Mouse (Mus musculus): ENCODE results near the gene Copz2.
A peak's percentile ranks its signal among the peaks of the same experiment; 100 is the strongest.
"Not testable (repeated sequence)": the region's sequence is repeated elsewhere in the genome, so short reads cannot be mapped to it uniquely, and the experiment has no call there.

Gene Copz2

GRCm38 (mm10) chr11:96829403-96829812 lies 20.3 kb upstream of the Copz2 start:
- DNase-seq, result peak; percentile 88

GRCm38 (mm10) chr11:96829813-96830538 lies 19.7 kb upstream of the Copz2 start, which contains the start of gene Nfe2l1:
TSS of gene Nfe2l1 (minus strand) at chr11:96829968.
- DNase-seq, result peak; percentile 98

- no peak for DNase-seq
Observed at GRCm38 (mm10) chr11:96830539-96831216, 19.0 kb upstream of the Copz2 start.

GRCm38 (mm10) chr11:96831516-96831915 lies 18.2 kb upstream of the Copz2 start:
- DNase-seq, result no peak

- no peak for DNase-seq
Observed at GRCm38 (mm10) chr11:96832541-96832940, 17.1 kb upstream of the Copz2 start.

GRCm38 (mm10) chr11:96832973-96833372 lies 16.7 kb upstream of the Copz2 start:
- no peak for DNase-seq

- DNase-seq, result no peak
Observed at GRCm38 (mm10) chr11:96834127-96834526, 15.5 kb upstream of the Copz2 start.

GRCm38 (mm10) chr11:96837298-96837697 lies 12.4 kb upstream of the Copz2 start:
- peak; percentile 36 for DNase-seq

GRCm38 (mm10) chr11:96838341-96838740 lies 11.3 kb upstream of the Copz2 start:
- DNase-seq, result no peak

GRCm38 (mm10) chr11:96839428-96839827 lies 10.2 kb upstream of the Copz2 start:
- no peak for DNase-seq

GRCm38 (mm10) chr11:96839877-96840276 lies 9.8 kb upstream of the Copz2 start:
- no peak for DNase-seq

GRCm38 (mm10) chr11:96840290-96840689 lies 9.4 kb upstream of the Copz2 start:
- no peak for DNase-seq

GRCm38 (mm10) chr11:96843627-96844026 lies 6.0 kb upstream of the Copz2 start:
- no peak for DNase-seq

GRCm38 (mm10) chr11:96847240-96847639 lies 2.4 kb upstream of the Copz2 start:
- DNase-seq, result peak; percentile 73

- no peak for DNase-seq
Observed at GRCm38 (mm10) chr11:96848694-96849093, 976 bp upstream of the Copz2 start.

GRCm38 (mm10) chr11:96849145-96849544 lies 525 bp upstream of the Copz2 start:
- DNase-seq, result not testable (repeated sequence)

- DNase-seq, result no peak
Observed at GRCm38 (mm10) chr11:96857446-96857845, 7.8 kb downstream of the Copz2 start.

GRCm38 (mm10) chr11:96859635-96860034 lies 10.0 kb downstream of the Copz2 start:
- DNase-seq, result no peak

- peak; percentile 88 for DNase-seq
Observed at GRCm38 (mm10) chr11:96860564-96860963, 10.9 kb downstream of the Copz2 start.

- DNase-seq, result peak; percentile 18
Observed at GRCm38 (mm10) chr11:96861446-96861845, 11.8 kb downstream of the Copz2 start.

- peak; percentile 96 for DNase-seq
Observed at GRCm38 (mm10) chr11:96861878-96862289, 12.2 kb downstream of the Copz2 start.

- no peak for DNase-seq
Observed at GRCm38 (mm10) chr11:96862534-96862933, 12.9 kb downstream of the Copz2 start.

- DNase-seq, result peak; percentile 85
Observed at GRCm38 (mm10) chr11:96863206-96863995, 13.7 kb downstream of the Copz2 start.

Measured in embryo, embryonic 11 days (tissue).